Mouse (Mus musculus) cortical plate, adult 2 months (tissue): Measurements from ENCODE around the gene Tmem210.
A peak's percentile ranks its signal among the peaks of the same experiment; 100 is the strongest.

Experiments used
- CTCF ChIP-seq: fragments of 200-500 bp; IDR thresholded peaks from 2 replicates; pipeline ENCODE4 v1.5.1; 2011; ENCODE audit warnings: mild to moderate bottlenecking, control low read depth, low read length; ENCODE audit not compliant: insufficient read depth; ENCODE audit errors: extremely low read depth
- POLR2A ChIP-seq: fragments of 200-500 bp; IDR thresholded peaks from 2 replicates; pipeline ENCODE4 v1.6.1; 2011; ENCODE audit warnings: mild to moderate bottlenecking, low read length, control low read depth; ENCODE audit not compliant: insufficient read depth; ENCODE audit errors: extremely low read depth

DNA sequence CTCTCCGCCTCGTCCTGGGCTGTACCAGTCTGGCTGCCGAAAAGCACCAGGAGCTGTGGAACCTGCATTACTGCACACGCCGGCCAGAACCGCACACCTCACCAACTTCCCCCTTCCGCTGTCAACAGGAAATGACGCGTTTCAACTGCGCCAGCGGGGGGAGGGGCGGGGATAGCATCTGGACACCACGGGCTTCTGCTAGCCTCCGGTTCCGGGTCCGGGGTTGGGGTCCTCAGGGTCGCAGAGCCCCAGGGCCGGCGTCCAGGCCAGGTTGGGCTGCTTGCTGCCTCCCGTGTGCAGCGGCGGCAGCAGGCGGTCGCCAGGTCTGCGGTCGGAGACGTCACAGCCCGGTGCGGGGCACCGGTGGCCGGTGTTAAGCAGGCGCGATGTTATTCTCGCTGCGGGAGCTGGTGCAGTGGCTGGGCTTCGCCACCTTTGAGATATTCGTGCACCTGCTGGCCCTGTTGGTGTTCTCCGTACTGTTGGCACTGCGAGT is 32.6 kb upstream of the Tmem210 start, which contains the start of gene Tmem203:
- TF ChIP-seq CTCF (no peak), POLR2A (peak; percentile 69)
